Mouse (Mus musculus): ENCODE measurements around the gene Hnrnpdl. TPM values are rescaled to one million over a fixed set of nuclear protein-coding genes. Genes with fewer than 3 reads are reported as not detected.

Hnrnpdl gene
- total RNA-seq, 2 experiments from 2014 or later = 198 to 200 TPM

GRCm38 (mm10) chr5:100030069-100030468 lies 9.4 kb downstream of the Hnrnpdl start:
- peak; percentile 61 to 69 for DNase-seq (ENCODE audit: extremely low spot score in 1 of 2, low spot score in 2 of 2)
- intact Hi-C loops (cut with DNase I) = loop anchor here (10.0 kb wide), 1 partner anchor 825 kb away; no protein-coding TSS in a partner anchor

- no peak for DNase-seq (ENCODE audit: extremely low spot score in 1 of 2, low spot score in 2 of 2)
- intact Hi-C loops (cut with DNase I) = no loop called here
These were observed 14.6 kb downstream of the Hnrnpdl start for GRCm38 (mm10) chr5:100024868-100025267.

- intact Hi-C loops (cut with DNase I) = no loop called here
- no peak for DNase-seq (ENCODE audit: extremely low spot score in 1 of 2, low spot score in 2 of 2)
These were observed 15.1 kb downstream of the Hnrnpdl start for GRCm38 (mm10) chr5:100024403-100024802.

GRCm38 (mm10) chr5:100020089-100020488 lies 19.4 kb downstream of the Hnrnpdl start:
- intact Hi-C loops (cut with DNase I) = no loop called here
- no peak for DNase-seq (ENCODE audit: extremely low spot score in 1 of 2, low spot score in 2 of 2)

GRCm38 (mm10) chr5:100012599-100012998 lies 26.9 kb downstream of the Hnrnpdl start:
- DNase-seq (ENCODE audit: extremely low spot score in 1 of 2, low spot score in 2 of 2) = no peak
- intact Hi-C loops (cut with DNase I) = no loop called here

- no peak for DNase-seq (ENCODE audit: extremely low spot score in 1 of 2, low spot score in 2 of 2)
- intact Hi-C loops (cut with DNase I) = no loop called here
These were observed 31.0 kb downstream of the Hnrnpdl start for GRCm38 (mm10) chr5:100008485-100008884.

- no peak for DNase-seq (ENCODE audit: extremely low spot score in 1 of 2, low spot score in 2 of 2)
- intact Hi-C loops (cut with DNase I) = no loop called here
These were observed 32.5 kb downstream of the Hnrnpdl start for GRCm38 (mm10) chr5:100007040-100007375.

- intact Hi-C loops (cut with DNase I) = no loop called here
- DNase-seq (ENCODE audit: extremely low spot score in 1 of 2, low spot score in 2 of 2) = no peak
These were observed 33.0 kb downstream of the Hnrnpdl start for GRCm38 (mm10) chr5:100006324-100007039.

- intact Hi-C loops (cut with DNase I) = no loop called here
- DNase-seq (ENCODE audit: extremely low spot score in 1 of 2, low spot score in 2 of 2) = no peak
These were observed 33.6 kb downstream of the Hnrnpdl start for GRCm38 (mm10) chr5:100005896-100006295.

- intact Hi-C loops (cut with DNase I) = no loop called here
- DNase-seq (ENCODE audit: extremely low spot score in 1 of 2, low spot score in 2 of 2) = no peak
These were observed 34.0 kb downstream of the Hnrnpdl start for GRCm38 (mm10) chr5:100005431-100005830.

- intact Hi-C loops (cut with DNase I) = no loop called here
- no peak for DNase-seq (ENCODE audit: extremely low spot score in 1 of 2, low spot score in 2 of 2)
These were observed 35.6 kb downstream of the Hnrnpdl start for GRCm38 (mm10) chr5:100003895-100004294.

- no peak for DNase-seq (ENCODE audit: extremely low spot score in 1 of 2, low spot score in 2 of 2)
- intact Hi-C loops (cut with DNase I) = no loop called here
These were observed 39.0 kb downstream of the Hnrnpdl start for GRCm38 (mm10) chr5:100000500-100000899.

- intact Hi-C loops (cut with DNase I) = no loop called here
- no peak for DNase-seq (ENCODE audit: extremely low spot score in 1 of 2, low spot score in 2 of 2)
These were observed 39.4 kb downstream of the Hnrnpdl start for GRCm38 (mm10) chr5:100000048-100000447.

GRCm38 (mm10) chr5:99994680-99995079 lies 44.8 kb downstream of the Hnrnpdl start:
- intact Hi-C loops (cut with DNase I) = no loop called here
- DNase-seq (ENCODE audit: extremely low spot score in 1 of 2, low spot score in 2 of 2) = no peak

GRCm38 (mm10) chr5:99994166-99994565 lies 45.3 kb downstream of the Hnrnpdl start:
- DNase-seq (ENCODE audit: extremely low spot score in 1 of 2, low spot score in 2 of 2) = no peak
- intact Hi-C loops (cut with DNase I) = no loop called here

Other genes starting within 250 kb of the Hnrnpdl start
- under 1 TPM in 1 of 2 experiments, not detected in 1; 0.51 TPM for gene Vamp9, start 133.4 kb downstream of the Hnrnpdl start, total RNA-seq (2021)
- 100 to 1,000 TPM; 229 to 243 TPM for gene Hnrnpd, start 60.7 kb downstream of the Hnrnpdl start, total RNA-seq (2021)
- 1 to 10 TPM; 1.7 to 2.9 TPM for gene 4930524J08Rik, start 60.6 kb downstream of the Hnrnpdl start, total RNA-seq (2021)
- gene Enoph1, start 321 bp upstream of the Hnrnpdl start, total RNA-seq (2021) = 10 to 100 TPM; 56.2 TPM
- gene Tmem150c, start 120.1 kb upstream of the Hnrnpdl start, total RNA-seq (2021) = 10 to 100 TPM; 67.9 to 80.0 TPM